Mouse (Mus musculus): Measurements from ENCODE around the gene Diras2. TPM values are rescaled to one million over a fixed set of nuclear protein-coding genes. Genes with fewer than 3 reads are reported as not detected.

Diras2 gene
- total RNA-seq, 1 experiment: 0.76 TPM

DNA sequence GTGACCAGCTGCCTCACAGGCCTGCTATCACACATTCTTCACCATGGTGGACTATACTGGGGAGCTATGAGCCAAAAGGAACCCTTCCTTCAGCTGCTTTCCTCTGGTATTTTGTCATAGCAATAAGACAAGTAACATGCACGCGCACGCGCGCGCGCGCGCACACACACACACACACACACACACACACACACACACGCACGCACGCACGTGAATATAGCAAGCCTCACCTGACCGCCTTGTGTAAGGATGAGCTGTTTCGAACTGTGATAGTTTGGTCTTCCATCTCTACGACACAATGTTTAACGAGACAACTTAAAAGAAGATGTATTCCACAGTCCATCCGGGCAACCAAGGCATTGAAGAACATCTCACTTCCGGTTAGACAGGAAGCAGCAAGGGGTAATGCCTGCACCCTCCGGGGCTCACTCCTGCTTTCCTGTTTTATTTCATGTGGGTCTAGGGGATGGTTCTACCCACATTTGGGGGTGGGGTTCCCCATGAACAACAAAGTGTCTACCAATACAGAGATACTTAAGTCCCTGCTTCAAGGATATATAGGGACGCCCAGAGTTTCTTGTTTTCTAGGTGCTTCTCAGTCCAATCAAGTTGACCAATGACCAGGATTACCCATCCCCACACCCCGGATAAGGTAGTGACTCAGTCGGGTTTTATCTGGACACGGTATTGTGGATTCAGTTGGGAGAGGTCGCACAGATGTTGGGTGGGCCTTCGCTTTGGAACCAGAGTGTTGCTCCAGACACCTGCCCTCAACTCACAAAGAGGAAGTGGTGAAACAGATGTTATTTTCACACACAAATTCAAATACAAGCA is 6.9 kb upstream of the Diras2 start:
- H3K9me3 ChIP-seq (ENCODE audit: control insufficient read depth, insufficient read depth, low read depth, low read length): no peaks in the 10 kb centered on the region
- in situ Hi-C loops (cut with MboI; ENCODE audit: low sequenced_read_pairs in 2 of 2, unreplicated experiment in 2 of 2): loop anchor here (10.0 to 25.0 kb wide), 3 partner anchors 276 to 701 kb away; partner anchors contain the start of gene Gadd45g (in 1 of the 2)
- DNase-seq (ENCODE audit: low read depth, low spot score): no peak
- H3K4me1 ChIP-seq (ENCODE audit: control insufficient read depth in 2 of 2, insufficient read depth in 2 of 2, low read length in 2 of 2, poor library complexity in 1 of 2): peaks cover 0 to 4% of the 10 kb centered on the region in 2 experiments; a peak in 1 of 4 replicates
- H3K9ac ChIP-seq (ENCODE audit: insufficient read depth, low read depth, low read length, poor library complexity, severe bottlenecking): no peak overlapping the region
- H3K4me3 ChIP-seq (ENCODE audit: insufficient read depth in 1 of 2, low read depth in 1 of 2, low read length in 2 of 2, poor library complexity in 1 of 2, severe bottlenecking in 1 of 2): no peak overlapping the region
- H3K27ac ChIP-seq (ENCODE audit: insufficient read depth, low read depth, low read length, poor library complexity, severe bottlenecking): no peak overlapping the region
- TF ChIP-seq ZNF384 (IDR thresholded peaks at IDR 0.05; ENCODE audit: low read depth, low read length) (no peak), CHD2 (IDR thresholded peaks at IDR 0.05; ENCODE audit: low read depth, low read length) (no peak), MAFK (IDR thresholded peaks at IDR 0.05; ENCODE audit: insufficient read depth, low read depth, low read length) (no peak), HCFC1 (IDR thresholded peaks at IDR 0.05; ENCODE audit: borderline replicate concordance, insufficient read depth, low read length) (no peak), ZC3H11A (IDR thresholded peaks at IDR 0.05; ENCODE audit: borderline replicate concordance, low read depth, low read length) (no peak)
- no peaks in the 10 kb centered on the region for H3K36me3 ChIP-seq (ENCODE audit: control insufficient read depth, insufficient read depth, low read length, poor library complexity, severe bottlenecking)

DNA sequence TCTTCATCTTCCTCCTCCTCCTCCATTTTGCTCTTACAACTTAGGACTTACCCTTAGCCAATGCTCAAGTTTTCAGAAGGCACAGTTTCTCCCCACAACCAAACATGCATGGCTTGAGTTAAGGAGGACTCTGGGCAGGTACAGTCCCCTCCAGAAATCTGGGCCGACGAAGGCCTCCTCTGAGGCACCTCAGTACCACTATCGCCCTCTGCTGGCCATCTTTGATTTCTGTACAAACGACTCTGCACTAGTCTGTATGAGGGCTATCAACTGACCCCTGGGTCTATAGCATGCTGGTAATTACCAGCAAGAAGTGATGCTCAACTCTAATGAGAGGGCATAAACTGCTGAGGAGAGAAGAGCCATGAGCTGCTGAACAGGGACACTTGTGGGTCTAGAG is 4.5 kb upstream of the Diras2 start:
- TF ChIP-seq HCFC1 (IDR thresholded peaks at IDR 0.05; ENCODE audit: borderline replicate concordance, insufficient read depth, low read length) (no peak), ZC3H11A (IDR thresholded peaks at IDR 0.05; ENCODE audit: borderline replicate concordance, low read depth, low read length) (peak; percentile 31), ZNF384 (IDR thresholded peaks at IDR 0.05; ENCODE audit: low read depth, low read length) (no peak)
- H3K4me3 ChIP-seq (ENCODE audit: insufficient read depth in 1 of 2, low read depth in 1 of 2, low read length in 2 of 2, poor library complexity in 1 of 2, severe bottlenecking in 1 of 2): no peak overlapping the region
- in situ Hi-C loops (cut with MboI; ENCODE audit: low sequenced_read_pairs in 2 of 2, unreplicated experiment in 2 of 2): loop anchor here (10.0 to 25.0 kb wide), 3 partner anchors 273 to 698 kb away; partner anchors contain the start of gene Gadd45g (in 1 of the 2)
- H3K36me3 ChIP-seq (ENCODE audit: control insufficient read depth, insufficient read depth, low read length, poor library complexity, severe bottlenecking): no peaks in the 10 kb centered on the region
- H3K4me1 ChIP-seq (ENCODE audit: control insufficient read depth in 2 of 2, insufficient read depth in 2 of 2, low read length in 2 of 2, poor library complexity in 1 of 2): peaks cover 0 to 4% of the 10 kb centered on the region in 2 experiments; a peak in 1 of 4 replicates
- no peaks in the 10 kb centered on the region for H3K9me3 ChIP-seq (ENCODE audit: control insufficient read depth, insufficient read depth, low read depth, low read length)
- H3K9ac ChIP-seq (ENCODE audit: insufficient read depth, low read depth, low read length, poor library complexity, severe bottlenecking): no peak overlapping the region
- DNase-seq (ENCODE audit: low read depth, low spot score): peak; percentile 66
- no peak overlapping the region for H3K27ac ChIP-seq (ENCODE audit: insufficient read depth, low read depth, low read length, poor library complexity, severe bottlenecking)

DNA sequence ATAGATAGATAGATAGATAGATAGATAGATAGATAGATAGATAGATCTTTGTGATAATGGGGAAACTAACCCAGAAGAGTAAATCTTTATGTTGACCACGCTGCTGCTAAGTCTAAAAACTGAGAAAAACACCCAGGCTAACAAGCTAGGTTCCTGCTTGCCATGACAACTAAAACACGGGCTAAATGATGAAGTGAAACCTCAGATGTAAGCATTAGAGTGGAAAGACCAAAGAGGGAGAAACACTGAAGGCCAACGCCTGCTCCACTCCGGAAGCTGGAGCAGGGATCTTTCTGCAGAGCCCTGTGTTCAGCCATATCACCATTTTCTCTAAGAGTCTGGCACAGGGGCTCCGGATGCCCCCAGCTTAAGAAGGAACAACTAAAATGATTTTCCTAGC is 2.6 kb upstream of the Diras2 start:
- no peaks in the 10 kb centered on the region for H3K36me3 ChIP-seq (ENCODE audit: control insufficient read depth, insufficient read depth, low read length, poor library complexity, severe bottlenecking)
- peaks cover 0 to 5% of the 10 kb centered on the region in 2 experiments; a peak in 1 of 4 replicates for H3K4me1 ChIP-seq (ENCODE audit: control insufficient read depth in 2 of 2, insufficient read depth in 2 of 2, low read length in 2 of 2, poor library complexity in 1 of 2)
- H3K9me3 ChIP-seq (ENCODE audit: control insufficient read depth, insufficient read depth, low read depth, low read length): no peaks in the 10 kb centered on the region
- no peak for TF ChIP-seq CHD2 (IDR thresholded peaks at IDR 0.05; ENCODE audit: low read depth, low read length)
- TF ChIP-seq ZNF384 (IDR thresholded peaks at IDR 0.05; ENCODE audit: low read depth, low read length): no peak
- no peak for TF ChIP-seq MAFK (IDR thresholded peaks at IDR 0.05; ENCODE audit: insufficient read depth, low read depth, low read length)
- no peak overlapping the region for H3K27ac ChIP-seq (ENCODE audit: insufficient read depth, low read depth, low read length, poor library complexity, severe bottlenecking)
- in situ Hi-C loops (cut with MboI; ENCODE audit: low sequenced_read_pairs in 2 of 2, unreplicated experiment in 2 of 2): loop anchor here (10.0 to 25.0 kb wide), 3 partner anchors 271 to 696 kb away; partner anchors contain the start of gene Gadd45g (in 1 of the 2)
- H3K4me3 ChIP-seq (ENCODE audit: insufficient read depth in 1 of 2, low read depth in 1 of 2, low read length in 2 of 2, poor library complexity in 1 of 2, severe bottlenecking in 1 of 2): no peak overlapping the region
- H3K9ac ChIP-seq (ENCODE audit: insufficient read depth, low read depth, low read length, poor library complexity, severe bottlenecking): no peak overlapping the region
- DNase-seq (ENCODE audit: low read depth, low spot score): no peak

DNA sequence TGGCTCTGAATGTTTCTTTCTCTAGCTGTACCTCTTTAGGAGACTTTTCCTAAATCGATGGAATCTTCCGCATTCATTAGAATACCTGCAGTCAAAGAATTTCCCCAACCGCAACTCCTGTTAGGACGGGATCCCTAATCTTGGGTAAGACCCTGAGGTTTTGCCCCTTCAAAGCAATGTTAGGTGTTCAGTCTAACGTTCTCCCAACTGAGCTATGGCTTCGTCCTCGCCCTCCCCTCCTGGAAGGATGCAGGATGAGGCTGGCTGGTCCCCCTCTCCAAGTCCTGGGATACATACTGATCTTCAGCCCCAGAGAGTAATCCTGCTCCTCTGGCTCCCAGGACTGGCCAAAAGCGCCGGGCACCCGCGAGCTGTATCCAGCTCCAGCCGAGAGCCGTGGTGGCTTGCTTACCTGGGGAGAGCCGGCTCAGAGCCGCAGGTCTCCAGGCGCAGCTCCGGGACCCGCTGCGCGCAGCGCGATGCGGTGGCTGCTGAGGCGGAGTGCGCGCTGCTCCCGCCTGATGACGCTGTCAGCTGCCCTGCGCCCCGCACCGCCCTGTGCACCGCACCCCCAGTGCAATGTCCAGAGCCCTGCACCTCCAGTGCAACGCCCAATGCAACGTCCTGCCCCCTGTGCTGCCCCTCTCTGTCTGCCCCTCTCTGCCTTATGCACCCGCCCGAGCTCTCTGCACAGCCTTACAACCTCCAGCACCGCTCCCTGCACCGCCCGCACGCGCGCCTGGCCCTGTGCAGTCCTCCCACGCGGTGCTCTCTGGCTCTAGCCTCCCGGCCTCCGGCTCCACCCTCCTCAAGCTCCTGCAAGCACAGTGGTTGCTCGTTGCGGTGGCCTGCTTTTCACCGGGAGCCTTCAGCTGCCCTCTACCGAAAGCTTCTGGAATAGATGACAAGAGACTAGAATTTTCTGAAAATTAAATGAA is 802 bp downstream of the Diras2 start:
- no peaks in the 10 kb centered on the region for H3K36me3 ChIP-seq (ENCODE audit: control insufficient read depth, insufficient read depth, low read length, poor library complexity, severe bottlenecking)
- no peaks in the 10 kb centered on the region for H3K9me3 ChIP-seq (ENCODE audit: control insufficient read depth, insufficient read depth, low read depth, low read length)
- TF ChIP-seq MAFK (IDR thresholded peaks at IDR 0.05; ENCODE audit: insufficient read depth, low read depth, low read length) (no peak), HCFC1 (IDR thresholded peaks at IDR 0.05; ENCODE audit: borderline replicate concordance, insufficient read depth, low read length) (no peak), ZC3H11A (IDR thresholded peaks at IDR 0.05; ENCODE audit: borderline replicate concordance, low read depth, low read length) (no peak), CHD2 (IDR thresholded peaks at IDR 0.05; ENCODE audit: low read depth, low read length) (no peak), ZNF384 (IDR thresholded peaks at IDR 0.05; ENCODE audit: low read depth, low read length) (no peak)
- in situ Hi-C loops (cut with MboI; ENCODE audit: low sequenced_read_pairs in 2 of 2, unreplicated experiment in 2 of 2): loop anchor here (10.0 to 25.0 kb wide), 3 partner anchors 268 to 693 kb away; partner anchors contain the start of gene Gadd45g (in 1 of the 2)
- H3K9ac ChIP-seq (ENCODE audit: insufficient read depth, low read depth, low read length, poor library complexity, severe bottlenecking): peak overlapping the region; percentile 3; the same call in 1 of the 2 replicates
- no peak overlapping the region for H3K27ac ChIP-seq (ENCODE audit: insufficient read depth, low read depth, low read length, poor library complexity, severe bottlenecking)
- peak overlapping the region; percentile 50 to 65 for H3K4me3 ChIP-seq (ENCODE audit: insufficient read depth in 1 of 2, low read depth in 1 of 2, low read length in 2 of 2, poor library complexity in 1 of 2, severe bottlenecking in 1 of 2)
- 0 out of 4 replicates have a peak, but pooled peaks cover 0 to 2% of the 10 kb centered on the region in 2 experiments for H3K4me1 ChIP-seq (ENCODE audit: control insufficient read depth in 2 of 2, insufficient read depth in 2 of 2, low read length in 2 of 2, poor library complexity in 1 of 2)
- DNase-seq (ENCODE audit: low read depth, low spot score): peak; percentile 46

Data from ES-E14 (cell line).